Comparison of ENCODE assay signal across 11 mouse cellular contexts in the genomic region with DNA sequence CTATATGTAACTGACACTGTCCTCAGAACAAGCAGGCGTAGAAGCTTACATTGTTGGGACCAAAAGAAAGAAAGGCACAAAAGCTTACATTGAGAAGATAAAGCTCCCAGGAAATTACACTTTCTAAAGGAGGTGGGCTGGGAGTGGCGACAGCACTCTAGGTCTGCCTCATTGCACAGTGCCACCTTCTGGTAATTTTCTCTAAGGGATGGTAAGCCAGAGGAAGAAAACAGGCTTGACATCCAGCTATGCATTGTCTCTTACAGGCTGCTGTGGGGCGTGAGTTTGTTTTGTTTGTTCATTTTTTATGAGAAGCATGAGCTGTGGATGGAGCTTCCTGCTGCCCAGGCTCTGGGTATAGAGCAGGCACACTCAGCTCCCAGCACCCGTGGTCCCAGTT. TPM values are rescaled to one million over a fixed set of nuclear protein-coding genes. Genes with fewer than 3 reads are reported as not detected.
DNase-seq lines count a peak whose midpoint lies in the region; ATAC-seq and TF ChIP-seq lines count a peak whose summit lies in the region.
"Had no signal": no experiment of that assay in that cellular context is flagged by ENCODE, and none has a peak within 500 bp of the region (broad histone marks: within the 10 kb centered on the region; RNA-seq: fewer than 3 reads in every experiment).

No protein-coding gene starts in this region.

- H3K9ac ChIP-seq in embryonic facial prominence, embryonic 14.5 days (ENCODE audit: low read depth, low read length): no peak overlapping the region
- H3K9ac ChIP-seq in kidney, postnatal 0 days (ENCODE audit: low read depth, low read length): no peak overlapping the region

- H3K4me2 ChIP-seq in embryonic facial prominence, embryonic 14.5 days (ENCODE audit: low read depth, low read length): no peak overlapping the region
- H3K4me2 ChIP-seq in kidney, postnatal 0 days (ENCODE audit: low read length): no peak overlapping the region

- peak; percentile 50 for TF ChIP-seq CTCF in kidney, postnatal 0 days (IDR thresholded peaks at IDR 0.05; ENCODE audit: low read depth)

- H3K27ac ChIP-seq in embryonic facial prominence, embryonic 14.5 days (replicated peaks; ENCODE audit: low read depth, low read length): no peak overlapping the region
- H3K27ac ChIP-seq in embryonic facial prominence, embryonic 10.5 days (replicated peaks): no peak overlapping the region
- H3K27ac ChIP-seq in kidney, postnatal 0 days: no peak overlapping the region

- peak; percentile 2 for DNase-seq in embryonic facial prominence, embryonic 14.5 days (ENCODE audit: low spot score)
- no peak for DNase-seq in embryonic facial prominence, embryonic 10.5 days (ENCODE audit: low spot score)
- DNase-seq in kidney, postnatal 0 days (ENCODE audit: low spot score): peak; percentile 1
- DNase-seq in kidney, postnatal 25 days: no peak
- peak; percentile 7 for DNase-seq in right cerebral cortex, postnatal 14 days
- DNase-seq in right cerebral cortex, adult 18-20 months: no peak
- DNase-seq in spleen, postnatal 14 days (ENCODE audit: low spot score in 2 of 2): no peak
- no peak for DNase-seq in ovary, postnatal 10 days (ENCODE audit: low spot score)
- DNase-seq: kidney, adult 8-10 months; layer of hippocampus, postnatal 36 days; thymus, postnatal 36 days had no signal

- H3K4me3 ChIP-seq in embryonic facial prominence, embryonic 14.5 days (ENCODE audit: low read depth, low read length): no peak overlapping the region
- H3K4me3 ChIP-seq in embryonic facial prominence, embryonic 10.5 days: no peak overlapping the region
- H3K4me3 ChIP-seq in kidney, postnatal 0 days (replicated peaks; ENCODE audit: low read depth, low read length): no peak overlapping the region

- H3K27me3 ChIP-seq in embryonic facial prominence, embryonic 14.5 days (replicated peaks; ENCODE audit: control insufficient read depth, insufficient read depth, low read length): peaks cover 24% of the 10 kb centered on the region
- H3K27me3 ChIP-seq in embryonic facial prominence, embryonic 10.5 days (replicated peaks; ENCODE audit: low read depth, poor library complexity, severe bottlenecking): peaks cover 88% of the 10 kb centered on the region
- no peaks in the 10 kb centered on the region for H3K27me3 ChIP-seq in kidney, postnatal 0 days (ENCODE audit: insufficient read depth, low read length)

- no peak for ATAC-seq in embryonic facial prominence, embryonic 14.5 days (ENCODE audit: low read depth)
- ATAC-seq in kidney, postnatal 0 days (replicated peaks; ENCODE audit: low FRiP score, low read depth): no peak

- 72% methylated on average over 4 of the region's 4 CpGs for WGBS in embryonic facial prominence, embryonic 14.5 days
- WGBS in embryonic facial prominence, embryonic 10.5 days: 69% methylated on average over 4 of the region's 4 CpGs
- 67% methylated on average over 4 of the region's 4 CpGs for WGBS in kidney, postnatal 0 days

- 0 out of 2 replicates have a peak, but pooled peaks cover 3% of the 10 kb centered on the region for H3K36me3 ChIP-seq in embryonic facial prominence, embryonic 14.5 days (ENCODE audit: control insufficient read depth, insufficient read depth, low read length)
- peaks cover 6% of the 10 kb centered on the region; the same call in 1 of the 2 replicates for H3K36me3 ChIP-seq in embryonic facial prominence, embryonic 10.5 days (replicated peaks)
- no peaks in the 10 kb centered on the region for H3K36me3 ChIP-seq in kidney, postnatal 0 days (ENCODE audit: insufficient read depth, low read length)

- no peaks in the 10 kb centered on the region for H3K9me3 ChIP-seq in embryonic facial prominence, embryonic 14.5 days (ENCODE audit: control insufficient read depth, low read length)
- H3K9me3 ChIP-seq in embryonic facial prominence, embryonic 10.5 days: no peaks in the 10 kb centered on the region
- no peaks in the 10 kb centered on the region for H3K9me3 ChIP-seq in kidney, postnatal 0 days (replicated peaks; ENCODE audit: low read length)

- H3K4me1 ChIP-seq in embryonic facial prominence, embryonic 14.5 days (ENCODE audit: control insufficient read depth, insufficient read depth, low read length): no peaks in the 10 kb centered on the region
- no peaks in the 10 kb centered on the region for H3K4me1 ChIP-seq in embryonic facial prominence, embryonic 10.5 days
- H3K4me1 ChIP-seq in kidney, postnatal 0 days (replicated peaks; ENCODE audit: insufficient read depth, low read length): no peaks in the 10 kb centered on the region

RNA-seq across cellular contexts. Expression of a gene that starts 50.1 kb away (rescaled TPM):
- 18.1 and 20.7 TPM in 2 replicates for polyA plus RNA-seq in embryonic facial prominence, embryonic 14.5 days (2014; fragmentation: Nextera tagmentation; extraction: Ambion mirVana)
- polyA plus RNA-seq in embryonic facial prominence, embryonic 10.5 days (2016; fragmentation: Nextera tagmentation; extraction: Ambion mirVana): 15.8 and 16.1 TPM in 2 replicates
- polyA plus RNA-seq in kidney, postnatal 0 days (2015; fragmentation: Nextera tagmentation; extraction: Ambion mirVana): 8.8 and 10.2 TPM in 2 replicates

Comparison
In these comparisons a context has a peak if more than half of its experiments do, and no peak if none do; other contexts are left out.
1. DNase-seq: peak in embryonic facial prominence, embryonic 14.5 days (single experiment), kidney, postnatal 0 days (single experiment) and right cerebral cortex, postnatal 14 days (single experiment); none in embryonic facial prominence, embryonic 10.5 days (single experiment), kidney, postnatal 25 days (0 of 2), right cerebral cortex, adult 18-20 months (single experiment), spleen, postnatal 14 days (0 of 2) and ovary, postnatal 10 days (single experiment).